Mouse (Mus musculus): ENCODE results near the gene Tmem150a. TPM values are rescaled to one million over a fixed set of nuclear protein-coding genes. Genes with fewer than 3 reads are reported as not detected.

Gene Tmem150a
- polyA plus RNA-seq, 1 experiment from 2014 or later, result 7.7 TPM

DNA sequence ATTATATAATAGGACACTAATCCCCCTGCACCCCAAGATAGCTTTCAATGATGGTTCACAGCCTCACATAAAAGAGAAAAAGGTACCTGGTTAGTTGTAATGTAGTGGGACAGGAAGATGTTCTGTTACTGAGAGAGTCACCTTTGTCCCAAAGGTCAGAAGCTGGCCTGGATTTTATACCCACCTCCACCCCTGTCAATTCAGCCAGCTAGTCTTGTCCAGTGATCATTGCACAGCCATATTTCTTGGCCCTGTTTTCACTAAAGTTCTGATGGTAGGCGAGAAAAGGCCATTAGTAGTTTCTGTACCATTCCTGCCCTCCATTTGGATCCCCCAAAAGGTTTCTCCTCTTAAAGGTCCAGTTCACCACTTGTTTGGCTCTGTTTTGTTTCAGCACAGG is 1.2 kb upstream of the Tmem150a start:
- no peaks in the 10 kb centered on the region for H3K27me3 ChIP-seq (ENCODE audit: control insufficient read depth, insufficient read depth, low read length)
- no peak overlapping the region for H3K4me2 ChIP-seq (replicated peaks; ENCODE audit: low read depth)
- peaks cover 9% of the 10 kb centered on the region; the same call in 1 of the 2 replicates for H3K36me3 ChIP-seq (ENCODE audit: control insufficient read depth, insufficient read depth, low read length)
- WGBS, result 88% methylated on average over 1 of the region's 1 CpGs
- DNase-seq (ENCODE audit: low spot score) (no peak), ATAC-seq (ENCODE audit: low FRiP score, low TSS enrichment) (no peak)
- H3K9ac ChIP-seq (ENCODE audit: low read length), result no peak overlapping the region
- H3K27ac ChIP-seq (replicated peaks), result no peak overlapping the region
- no peak overlapping the region for H3K4me3 ChIP-seq (ENCODE audit: low read depth, low read length)
- H3K4me1 ChIP-seq (replicated peaks; ENCODE audit: control insufficient read depth, insufficient read depth), result peaks cover 3% of the 10 kb centered on the region; the same call in 1 of the 2 replicates
- TF ChIP-seq CTCF (IDR thresholded peaks at IDR 0.05; ENCODE audit: low read depth) (no peak), EP300 (optimal IDR thresholded peaks at IDR 0.05) (no peak)
- H3K9me3 ChIP-seq (ENCODE audit: control insufficient read depth, low read length), result no peaks in the 10 kb centered on the region

DNA sequence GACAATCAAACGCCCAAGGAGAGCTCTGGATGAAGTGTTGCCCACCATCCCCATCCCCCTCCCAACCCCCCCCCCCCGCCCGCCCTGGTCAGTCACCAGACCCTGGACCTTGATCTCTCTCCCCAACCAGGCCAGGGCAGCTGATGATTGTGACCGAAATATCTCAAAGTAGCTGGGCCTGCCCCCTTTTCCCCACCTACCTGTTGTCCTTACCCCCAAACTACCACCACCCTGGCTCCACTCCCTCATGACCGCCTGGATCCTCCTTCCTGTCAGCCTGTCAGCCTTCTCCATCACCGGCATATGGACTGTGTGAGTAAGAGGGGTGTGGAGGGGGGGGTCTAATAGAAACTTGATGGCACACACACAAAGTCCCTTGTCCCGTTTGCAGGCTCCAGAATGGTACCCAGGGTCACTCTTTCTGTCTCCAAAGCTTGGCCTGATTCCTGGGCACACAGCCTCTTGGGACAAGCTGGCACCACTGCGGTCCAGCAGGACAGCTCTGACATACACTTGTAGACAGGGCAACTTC is 820 bp downstream of the Tmem150a start:
- H3K4me3 ChIP-seq (ENCODE audit: low read depth, low read length), result peak overlapping the region; percentile 63
- H3K9ac ChIP-seq (ENCODE audit: low read length), result peak overlapping the region; percentile 61
- no peak for DNase-seq (ENCODE audit: low spot score)
- no peak for ATAC-seq (ENCODE audit: low FRiP score, low TSS enrichment)
- TF ChIP-seq CTCF (IDR thresholded peaks at IDR 0.05; ENCODE audit: low read depth), result no peak
- no peak for TF ChIP-seq EP300 (optimal IDR thresholded peaks at IDR 0.05)
- H3K36me3 ChIP-seq (ENCODE audit: control insufficient read depth, insufficient read depth, low read length), result 0 out of 2 replicates have a peak, but pooled peaks cover 4% of the 10 kb centered on the region
- no peaks in the 10 kb centered on the region for H3K27me3 ChIP-seq (ENCODE audit: control insufficient read depth, insufficient read depth, low read length)
- H3K4me2 ChIP-seq (replicated peaks; ENCODE audit: low read depth), result peak overlapping the region; percentile 86
- WGBS, result 41% methylated on average over 8 of the region's 8 CpGs
- H3K9me3 ChIP-seq (ENCODE audit: control insufficient read depth, low read length), result no peaks in the 10 kb centered on the region
- no peak overlapping the region for H3K27ac ChIP-seq (replicated peaks)
- peaks cover 7% of the 10 kb centered on the region; the same call in 1 of the 2 replicates for H3K4me1 ChIP-seq (replicated peaks; ENCODE audit: control insufficient read depth, insufficient read depth)

DNA sequence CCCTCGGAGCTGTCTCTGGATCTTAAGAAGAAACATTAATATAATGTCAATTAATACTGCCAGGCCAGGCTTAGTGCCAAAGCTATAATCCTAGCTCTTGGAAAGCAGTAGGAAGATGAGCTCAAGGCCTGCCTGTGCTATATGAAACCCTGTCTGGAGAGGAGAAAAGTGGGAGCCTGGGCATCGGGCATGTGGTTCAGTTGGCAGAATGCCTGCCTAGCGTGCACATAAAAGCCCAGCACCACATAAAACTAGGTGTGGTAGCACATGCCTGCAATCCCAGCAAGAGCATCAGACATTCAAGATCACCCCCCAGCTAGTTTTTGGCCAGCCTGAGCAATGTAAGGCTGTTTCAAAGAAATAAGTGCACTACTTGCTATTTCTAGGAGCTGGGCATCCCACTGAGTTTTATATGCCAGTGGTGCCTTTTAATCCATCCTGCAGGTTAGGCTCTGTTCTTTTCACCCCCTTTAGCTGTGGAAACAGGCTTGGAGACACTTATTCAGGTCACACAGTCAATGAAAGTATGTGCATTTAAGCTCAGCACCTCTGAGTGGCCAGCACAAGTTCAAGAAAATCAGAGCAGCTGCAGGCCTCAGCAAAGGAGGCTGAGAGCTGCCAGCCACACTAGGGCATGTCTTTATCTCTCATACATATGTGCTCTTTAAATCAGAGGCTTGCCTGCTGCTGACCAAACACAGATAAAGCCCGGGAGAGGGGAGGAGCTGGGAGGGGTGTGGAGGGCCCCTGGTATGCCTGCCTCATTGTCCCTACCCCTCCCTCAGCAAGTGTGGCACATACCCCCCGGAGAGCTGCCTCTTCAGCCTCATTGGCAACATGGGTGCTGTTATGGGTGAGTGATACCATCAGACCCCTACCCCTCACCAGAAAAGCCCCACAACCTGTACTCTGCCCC is 2.2 kb downstream of the Tmem150a start:
- Histone ChIP-seq H3K9ac (ENCODE audit: low read length) (no peak overlapping the region), H3K4me2 (replicated peaks; ENCODE audit: low read depth) (no peak overlapping the region), H3K4me3 (ENCODE audit: low read depth, low read length) (no peak overlapping the region), H3K27ac (replicated peaks) (no peak overlapping the region; the same call in 1 of the 2 replicates), H3K4me1 (replicated peaks; ENCODE audit: control insufficient read depth, insufficient read depth) (peaks cover 13% of the 10 kb centered on the region), H3K9me3 (ENCODE audit: control insufficient read depth, low read length) (no peaks in the 10 kb centered on the region), H3K36me3 (ENCODE audit: control insufficient read depth, insufficient read depth, low read length) (0 out of 2 replicates have a peak, but pooled peaks cover 4% of the 10 kb centered on the region), H3K27me3 (ENCODE audit: control insufficient read depth, insufficient read depth, low read length) (no peaks in the 10 kb centered on the region)
- no peak for TF ChIP-seq CTCF (IDR thresholded peaks at IDR 0.05; ENCODE audit: low read depth)
- no peak for ATAC-seq (ENCODE audit: low FRiP score, low TSS enrichment)
- DNase-seq (ENCODE audit: low spot score), result peak; percentile 70
- WGBS, result 28% methylated on average over 5 of the region's 5 CpGs

DNA sequence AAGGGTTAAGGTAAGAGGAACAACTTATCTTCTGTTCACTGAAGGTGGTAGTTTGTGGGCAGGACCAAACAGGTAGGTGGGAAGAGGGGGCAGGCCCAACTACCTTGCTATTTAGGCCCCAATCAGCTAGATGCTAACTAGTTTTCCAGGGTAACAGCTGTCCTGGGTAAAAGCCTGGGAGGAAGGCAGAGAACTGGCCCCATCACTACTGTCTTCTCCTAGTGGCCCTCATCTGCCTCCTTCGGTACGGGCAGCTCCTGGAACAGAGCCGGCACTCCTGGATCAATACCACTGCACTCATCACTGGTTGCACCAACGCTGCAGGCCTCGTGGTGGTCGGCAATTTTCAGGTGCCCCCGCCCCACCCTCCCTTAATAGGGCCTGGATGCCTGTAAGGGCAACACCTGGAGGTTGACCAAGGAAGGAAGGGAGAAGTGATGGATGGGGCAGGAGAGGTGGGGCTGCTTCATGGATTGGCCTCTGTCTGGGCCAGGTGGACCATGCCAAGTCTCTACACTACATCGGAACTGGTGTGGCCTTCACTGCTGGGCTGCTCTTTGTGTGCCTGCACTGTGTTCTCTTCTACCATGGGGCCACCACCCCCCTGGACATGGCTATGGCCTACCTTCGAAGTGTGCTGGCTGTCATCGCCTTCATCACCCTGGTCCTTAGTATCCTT is 3.0 kb downstream of the Tmem150a start:
- Histone ChIP-seq H3K9me3 (ENCODE audit: control insufficient read depth, low read length) (no peaks in the 10 kb centered on the region), H3K27ac (replicated peaks) (no peak overlapping the region; the same call in 1 of the 2 replicates), H3K9ac (ENCODE audit: low read length) (no peak overlapping the region), H3K4me3 (ENCODE audit: low read depth, low read length) (no peak overlapping the region), H3K4me2 (replicated peaks; ENCODE audit: low read depth) (no peak overlapping the region), H3K36me3 (ENCODE audit: control insufficient read depth, insufficient read depth, low read length) (0 out of 2 replicates have a peak, but pooled peaks cover 4% of the 10 kb centered on the region), H3K4me1 (replicated peaks; ENCODE audit: control insufficient read depth, insufficient read depth) (peaks cover 13% of the 10 kb centered on the region), H3K27me3 (ENCODE audit: control insufficient read depth, insufficient read depth, low read length) (no peaks in the 10 kb centered on the region)
- TF ChIP-seq CTCF (IDR thresholded peaks at IDR 0.05; ENCODE audit: low read depth), result no peak
- no peak for TF ChIP-seq EP300 (optimal IDR thresholded peaks at IDR 0.05)
- WGBS, result 79% methylated on average over 10 of the region's 10 CpGs
- DNase-seq (ENCODE audit: low spot score) (no peak), ATAC-seq (ENCODE audit: low FRiP score, low TSS enrichment) (no peak)

GRCm38 (mm10) chr6:72359343-72359742 is 4.1 kb downstream of the Tmem150a start:
- Histone ChIP-seq H3K9me3 (ENCODE audit: control insufficient read depth, low read length) (no peaks in the 10 kb centered on the region), H3K9ac (ENCODE audit: low read length) (no peak overlapping the region), H3K4me2 (replicated peaks; ENCODE audit: low read depth) (no peak overlapping the region), H3K4me1 (replicated peaks; ENCODE audit: control insufficient read depth, insufficient read depth) (peaks cover 13% of the 10 kb centered on the region), H3K27ac (replicated peaks) (no peak overlapping the region), H3K36me3 (ENCODE audit: control insufficient read depth, insufficient read depth, low read length) (0 out of 2 replicates have a peak, but pooled peaks cover 4% of the 10 kb centered on the region), H3K27me3 (ENCODE audit: control insufficient read depth, insufficient read depth, low read length) (no peaks in the 10 kb centered on the region), H3K4me3 (ENCODE audit: low read depth, low read length) (no peak overlapping the region)
- WGBS, result 75% methylated on average over 2 of the region's 2 CpGs
- ATAC-seq (ENCODE audit: low FRiP score, low TSS enrichment) (no peak), DNase-seq (ENCODE audit: low spot score) (no peak)
- TF ChIP-seq CTCF (IDR thresholded peaks at IDR 0.05; ENCODE audit: low read depth), result no peak
- no peak for TF ChIP-seq EP300 (optimal IDR thresholded peaks at IDR 0.05)
